Mouse (Mus musculus) heart, postnatal 10 days (tissue): ENCODE data around the gene Pard3. TPM values are rescaled to one million over a fixed set of nuclear protein-coding genes. Genes with fewer than 3 reads are reported as not detected.

Experiments
- DNase-seq, 2 experiments: peaks; one replicate each; pipeline ENCODE4 v3.0.0; 2021
- intact Hi-C: fragments of 180-260 bp; cut with DNase I; formaldehyde crosslinking; loops from one replicate; pipeline ENCODE4 v1.15.1; 2025
- total RNA-seq, 2 experiments: library from RNA; stranded (reverse); gene quantifications; 2 replicates each; pipeline ENCODE4 v1.2.3; 2021

Gene Pard3
- total RNA-seq, 2 experiments from 2014 or later = 32.8 to 35.0 TPM

DNA sequence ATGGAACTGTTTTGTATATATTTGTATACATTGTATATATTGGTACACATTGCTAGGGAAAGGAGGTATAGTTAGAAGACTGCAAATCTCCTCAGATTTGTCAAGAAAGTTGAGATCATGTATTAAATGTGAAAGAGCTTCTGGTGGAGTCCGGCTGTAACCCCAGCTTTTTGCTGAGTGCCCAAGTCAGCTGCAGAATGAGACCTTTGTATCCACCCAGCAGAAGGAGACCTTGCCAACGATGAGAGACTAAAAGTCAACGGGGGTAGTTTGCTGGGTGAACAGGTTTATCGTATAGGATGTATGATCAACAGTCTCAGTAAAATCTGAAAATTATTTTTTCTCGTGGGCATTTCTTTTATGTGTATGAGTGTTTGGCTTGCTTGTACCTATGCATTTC is 109.8 kb downstream of the Pard3 start:
- no peak for DNase-seq
- intact Hi-C loops = no loop called here

DNA sequence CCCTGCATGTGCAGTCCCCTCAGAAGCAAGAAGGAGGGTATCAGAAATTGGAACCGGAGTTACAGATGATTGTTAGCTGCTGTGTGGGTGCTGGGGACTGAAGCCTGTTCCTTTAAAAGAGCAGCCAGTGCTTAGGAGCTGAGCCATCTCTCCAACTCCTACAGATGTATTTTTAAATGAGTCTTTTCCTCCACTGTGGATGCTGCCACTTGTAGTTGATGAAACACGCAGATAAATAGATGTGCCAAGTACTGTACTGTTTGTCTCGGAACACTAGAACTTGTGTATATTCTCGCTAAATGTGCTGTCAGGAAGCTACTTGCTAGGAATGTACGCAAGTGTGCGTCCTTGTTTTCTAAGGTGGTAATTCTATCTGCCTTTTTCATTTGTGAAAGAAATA is 110.7 kb downstream of the Pard3 start:
- no peak for DNase-seq
- intact Hi-C loops = no loop called here

GRCm38 (mm10) chr8:127175160-127175836 is 111.6 kb downstream of the Pard3 start:
- DNase-seq = no peak

GRCm38 (mm10) chr8:127178634-127179033 is 114.9 kb downstream of the Pard3 start:
- intact Hi-C loops = loop anchor here (1.0 to 5.0 kb wide), 3 partner anchors 39 to 192 kb away; partner anchors contain the start of gene Pard3
- peak; percentile 49 to 74 for DNase-seq

More at GRCm38 (mm10) chr8:127175160-127175836, 111.6 kb downstream of the Pard3 start:
- intact Hi-C loops = loop anchor here (5.0 kb wide), 1 partner anchor 113 kb away; the partner anchor contains the start of gene Pard3

DNA sequence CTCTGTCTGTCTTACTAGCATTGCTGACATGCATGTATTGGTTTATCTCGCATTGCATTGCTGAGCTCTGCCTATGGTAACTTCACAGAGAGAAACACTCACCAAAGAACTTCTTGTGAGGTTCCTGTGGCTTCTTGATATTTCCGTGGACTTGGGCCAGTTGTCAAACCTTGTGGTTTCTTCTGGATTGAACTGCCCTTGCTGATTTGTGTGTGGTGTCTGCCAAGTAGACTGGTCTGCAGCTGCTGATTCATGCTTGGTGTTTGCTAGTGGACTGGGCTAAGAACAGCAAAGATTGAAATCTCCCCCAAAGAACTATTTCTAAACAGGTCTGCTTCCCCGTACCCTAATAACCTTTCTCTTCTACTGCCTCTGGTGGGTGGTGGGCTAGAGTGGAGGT is 117.6 kb downstream of the Pard3 start:
- intact Hi-C loops = no loop called here
- DNase-seq = no peak

DNA sequence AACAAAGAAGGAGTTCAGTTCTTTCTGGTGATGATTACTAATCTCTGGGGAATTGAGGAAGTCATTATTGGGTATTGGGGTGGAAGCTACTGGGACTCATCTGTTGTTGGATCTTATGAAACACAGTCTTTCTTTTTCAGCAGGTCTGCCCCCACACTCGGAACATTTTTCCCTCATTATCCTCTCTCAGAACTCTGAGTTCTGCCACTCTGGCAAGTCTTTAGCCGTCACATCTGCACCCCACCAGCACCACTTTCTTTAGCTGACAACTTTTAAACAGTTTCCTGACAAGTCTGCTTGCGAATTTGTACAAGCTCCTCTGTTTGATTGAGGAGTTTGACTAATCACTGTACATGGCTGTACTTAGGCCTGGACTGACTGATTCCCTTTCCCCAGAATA is 118.4 kb downstream of the Pard3 start:
- no peak for DNase-seq
- intact Hi-C loops = no loop called here

- intact Hi-C loops = no loop called here
These were observed 119.8 kb downstream of the Pard3 start for GRCm38 (mm10) chr8:127183533-127183932.

GRCm38 (mm10) chr8:127184025-127184424 is 120.3 kb downstream of the Pard3 start:
- intact Hi-C loops = no loop called here
- no peak for DNase-seq

More at GRCm38 (mm10) chr8:127183533-127183932, 119.8 kb downstream of the Pard3 start:
- no peak for DNase-seq

DNA sequence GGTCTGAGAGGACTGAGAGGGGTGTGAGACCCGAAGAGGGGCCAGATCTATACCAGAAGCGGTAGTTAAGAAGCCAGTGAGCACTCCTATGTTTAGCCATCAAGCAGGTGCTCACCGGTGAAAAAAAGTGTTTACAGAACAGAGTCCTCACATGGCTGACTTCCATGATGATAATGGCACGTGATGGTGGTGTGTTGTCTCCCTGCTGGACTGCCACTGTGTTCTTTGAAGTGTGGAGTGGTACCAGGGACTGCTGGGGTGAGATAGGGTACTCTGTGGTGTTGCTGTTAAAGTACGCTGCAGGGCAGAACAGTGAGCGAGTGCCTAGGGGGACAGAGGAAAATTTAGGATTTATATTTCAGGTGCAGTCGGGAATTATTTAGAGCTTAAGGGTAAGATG is 122.2 kb downstream of the Pard3 start:
- peak in 1 of 2 experiments; percentile 47 for DNase-seq
- intact Hi-C loops = no loop called here

DNA sequence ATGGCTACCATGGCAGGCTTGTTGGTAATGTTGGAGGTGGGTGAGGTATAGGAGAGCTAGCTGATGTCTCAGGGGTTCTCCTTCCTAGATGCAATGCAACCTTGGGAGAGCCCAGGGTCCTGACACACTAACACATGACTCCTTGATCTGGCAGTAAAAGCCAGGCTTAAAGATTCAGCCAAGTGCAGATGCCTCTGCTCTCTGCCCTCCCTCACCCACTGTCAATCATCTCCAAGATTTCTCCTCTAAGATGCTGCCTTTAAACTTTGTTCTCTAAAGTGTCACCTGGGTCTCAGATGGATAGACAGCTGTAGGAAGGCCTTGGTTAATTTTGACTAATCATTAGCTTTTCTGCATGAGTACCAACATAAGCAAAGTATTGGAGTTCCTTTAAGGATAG is 125.0 kb downstream of the Pard3 start:
- intact Hi-C loops = no loop called here
- DNase-seq = no peak

DNA sequence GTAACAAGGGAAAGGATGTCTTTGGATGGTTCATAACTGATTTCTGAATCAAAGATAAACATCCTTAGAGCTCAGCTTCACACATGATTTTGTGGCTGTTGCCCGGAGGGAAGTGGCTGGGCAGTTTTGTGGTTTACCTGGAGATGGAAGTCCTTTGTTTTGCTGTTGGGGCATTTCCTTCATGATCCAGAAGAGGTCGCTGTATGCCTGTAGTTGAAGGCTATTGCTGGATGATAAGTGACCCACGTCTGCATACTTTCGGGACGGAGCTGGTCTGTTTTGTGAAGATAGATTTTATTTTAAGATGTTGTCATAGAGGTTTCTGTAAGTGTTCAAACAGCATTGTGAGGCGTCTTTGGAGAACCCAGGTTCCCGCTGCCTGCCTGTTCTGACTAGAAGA is 126.7 kb downstream of the Pard3 start:
- intact Hi-C loops = loop anchor here (2.0 to 5.0 kb wide), 6 partner anchors 77 to 1362 kb away; no protein-coding TSS in a partner anchor
- peak; percentile 73 to 81 for DNase-seq

GRCm38 (mm10) chr8:127191387-127191786 is 127.7 kb downstream of the Pard3 start:
- intact Hi-C loops = loop anchor here (2.0 to 5.0 kb wide), 6 partner anchors 76 to 1361 kb away; no protein-coding TSS in a partner anchor
- peak; percentile 69 to 78 for DNase-seq

GRCm38 (mm10) chr8:127191824-127192223 is 128.1 kb downstream of the Pard3 start:
- intact Hi-C loops = loop anchor here (2.0 to 5.0 kb wide), 6 partner anchors 75 to 1360 kb away; no protein-coding TSS in a partner anchor
- no peak for DNase-seq

DNA sequence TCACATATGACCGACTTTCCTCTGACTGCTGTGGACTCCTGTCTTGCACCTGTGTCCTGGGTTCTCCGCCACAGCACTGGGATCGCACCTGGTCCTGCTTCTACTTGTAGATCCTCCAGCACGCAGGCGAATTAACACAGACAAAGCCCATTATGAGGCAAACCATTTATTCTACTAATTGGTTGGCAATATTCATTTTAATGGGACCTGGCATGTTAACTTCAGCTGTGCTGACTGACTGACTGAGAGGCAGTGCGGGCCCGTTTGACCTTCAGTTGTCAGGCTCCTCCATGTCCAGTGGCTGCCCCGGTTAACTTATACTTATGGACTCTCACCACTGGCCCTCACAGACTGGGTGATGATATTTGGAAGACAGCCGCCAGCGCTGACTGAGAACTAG is 128.6 kb downstream of the Pard3 start:
- intact Hi-C loops = loop anchor here (5.0 kb wide), 4 partner anchors 75 to 1360 kb away; no protein-coding TSS in a partner anchor

GRCm38 (mm10) chr8:127193375-127193774 is 129.7 kb downstream of the Pard3 start:
- intact Hi-C loops = loop anchor here (5.0 kb wide), 4 partner anchors 74 to 1359 kb away; no protein-coding TSS in a partner anchor
- DNase-seq = no peak

More for the DNA sequence above, 128.6 kb downstream of the Pard3 start:
- DNase-seq = no peak

DNA sequence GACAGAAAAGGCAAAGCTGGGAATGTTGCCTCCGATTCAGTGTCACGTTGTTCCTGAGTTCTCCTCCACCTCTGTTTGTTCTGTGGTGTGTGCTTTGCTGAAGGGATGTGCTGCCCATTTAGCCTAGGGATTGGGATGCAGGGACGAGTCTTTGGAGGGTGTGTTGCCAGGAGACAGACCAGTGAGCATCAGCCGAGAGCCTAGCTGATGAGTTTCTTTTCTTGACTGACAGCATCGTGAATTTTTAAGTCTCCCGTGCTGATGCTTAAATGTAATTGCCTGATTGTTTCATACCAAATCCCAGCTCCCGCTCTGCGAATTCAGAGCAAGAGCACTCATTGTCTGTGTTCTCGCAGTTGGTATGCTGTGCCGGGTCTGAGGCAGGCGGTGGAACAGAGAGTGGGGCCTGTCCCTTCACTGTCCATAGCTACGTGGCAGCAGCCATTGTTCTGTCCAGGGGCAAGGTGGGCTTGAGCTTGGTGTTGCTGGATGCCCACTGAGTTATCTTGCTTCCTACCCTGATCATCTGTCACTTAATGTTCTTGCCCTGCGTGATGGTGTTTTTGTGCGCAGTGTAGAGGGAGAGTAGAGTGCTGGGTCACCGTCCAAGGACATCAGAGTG is 131.2 kb downstream of the Pard3 start:
- DNase-seq = no peak
- intact Hi-C loops = loop anchor here (5.0 kb wide), 4 partner anchors 72 to 1357 kb away; no protein-coding TSS in a partner anchor

- intact Hi-C loops = no loop called here
- no peak for DNase-seq
These were observed 133.0 kb downstream of the Pard3 start for GRCm38 (mm10) chr8:127196505-127197265.

- intact Hi-C loops = no loop called here
- no peak for DNase-seq
These were observed 143.8 kb downstream of the Pard3 start for GRCm38 (mm10) chr8:127207455-127207854.

- DNase-seq = no peak
- intact Hi-C loops = no loop called here
These were observed 146.9 kb downstream of the Pard3 start for GRCm38 (mm10) chr8:127210621-127211020.

DNA sequence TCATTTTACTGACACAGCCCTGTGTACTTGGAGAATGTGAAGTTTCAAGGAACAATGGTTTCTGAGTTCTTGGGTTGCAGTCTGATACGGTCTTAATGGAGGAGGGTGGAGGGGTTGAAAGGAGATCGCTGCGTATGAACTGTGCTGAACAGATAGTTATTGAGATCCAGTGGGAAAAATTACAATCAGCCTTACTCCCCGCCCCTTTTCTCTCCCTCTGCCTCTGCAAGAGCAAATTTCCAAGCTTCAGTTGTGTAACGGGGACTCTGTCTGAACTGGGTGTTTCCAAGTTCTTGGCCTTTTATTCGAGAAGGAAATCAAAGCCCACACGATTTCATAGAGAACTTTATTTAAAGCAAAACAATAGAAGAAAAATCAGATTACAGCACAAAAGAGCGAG is 150.6 kb downstream of the Pard3 start:
- DNase-seq = no peak
- intact Hi-C loops = no loop called here
